Mouse (Mus musculus) lung, embryonic 16.5 days (tissue): Measurements from ENCODE around the gene Sirt7. TPM values are rescaled to one million over a fixed set of nuclear protein-coding genes. Genes with fewer than 3 reads are reported as not detected.

Source experiments
- ATAC-seq: fragments of 200-750 bp; cut with Nextera tagmentation; 2 replicates; pipeline ENCODE4 v1.8.0; 2017; ENCODE audit warnings: low read depth, mild to moderate bottlenecking, moderate library complexity
- H3K27ac ChIP-seq: fragments of 300-500 bp; sonication (generic); 2 replicates; pipeline ENCODE4 v1.5.1; 2014; ENCODE audit warnings: mild to moderate bottlenecking, control low read depth, low read length
- H3K27me3 ChIP-seq: fragments of 300-500 bp; sonication (generic); 2 replicates; pipeline ENCODE4 v1.6.1; 2014; ENCODE audit warnings: low read depth, low read length, mixed read lengths; ENCODE audit not compliant: control insufficient read depth, insufficient read depth
- H3K36me3 ChIP-seq: fragments of 300-500 bp; sonication (generic); 2 replicates; pipeline ENCODE4 v1.6.1; 2014; ENCODE audit warnings: low read length; ENCODE audit not compliant: control insufficient read depth, insufficient read depth
- H3K4me1 ChIP-seq: fragments of 300-500 bp; sonication (generic); replicated peaks from 2 replicates; pipeline ENCODE4 v1.6.1; 2014; ENCODE audit warnings: low read length, mixed read lengths; ENCODE audit not compliant: control insufficient read depth, insufficient read depth
- H3K4me2 ChIP-seq: fragments of 300-500 bp; sonication (generic); 2 replicates; pipeline ENCODE4 v1.6.1; 2014; ENCODE audit warnings: low read depth, low read length, control low read depth
- H3K4me3 ChIP-seq: fragments of 300-500 bp; sonication (generic); 2 replicates; pipeline ENCODE4 v1.5.1; 2014; ENCODE audit warnings: mild to moderate bottlenecking, low read length, control low read depth
- H3K9ac ChIP-seq: fragments of 300-500 bp; sonication (generic); 2 replicates; pipeline ENCODE4 v1.6.1; 2014; ENCODE audit warnings: low read length, control low read depth
- H3K9me3 ChIP-seq: fragments of 300-500 bp; sonication (generic); 2 replicates; pipeline ENCODE4 v1.6.1; 2016; ENCODE audit warnings: low read length; ENCODE audit not compliant: control insufficient read depth
- WGBS: fragments of 180-500 bp; shearing (Covaris S2); extraction: QIAGEN DNeasy Blood & Tissue Kit; methylation state at CpG from one replicate; pipeline ENCODE4 v1.1.7; 2014; 5-methylcytosine and 5-hydroxymethylcytosine counted together
- polyA plus RNA-seq: library from polyadenylated mRNA; unstranded; fragments of >200 nt; fragmentation: Nextera tagmentation; extraction: Ambion mirVana; gene quantifications from 2 replicates; pipeline ENCODE4 v1.2.1, GENCODE M21; 2015

Gene Sirt7
- polyA plus RNA-seq, 1 experiment from 2014 or later = 32.5 TPM

DNA sequence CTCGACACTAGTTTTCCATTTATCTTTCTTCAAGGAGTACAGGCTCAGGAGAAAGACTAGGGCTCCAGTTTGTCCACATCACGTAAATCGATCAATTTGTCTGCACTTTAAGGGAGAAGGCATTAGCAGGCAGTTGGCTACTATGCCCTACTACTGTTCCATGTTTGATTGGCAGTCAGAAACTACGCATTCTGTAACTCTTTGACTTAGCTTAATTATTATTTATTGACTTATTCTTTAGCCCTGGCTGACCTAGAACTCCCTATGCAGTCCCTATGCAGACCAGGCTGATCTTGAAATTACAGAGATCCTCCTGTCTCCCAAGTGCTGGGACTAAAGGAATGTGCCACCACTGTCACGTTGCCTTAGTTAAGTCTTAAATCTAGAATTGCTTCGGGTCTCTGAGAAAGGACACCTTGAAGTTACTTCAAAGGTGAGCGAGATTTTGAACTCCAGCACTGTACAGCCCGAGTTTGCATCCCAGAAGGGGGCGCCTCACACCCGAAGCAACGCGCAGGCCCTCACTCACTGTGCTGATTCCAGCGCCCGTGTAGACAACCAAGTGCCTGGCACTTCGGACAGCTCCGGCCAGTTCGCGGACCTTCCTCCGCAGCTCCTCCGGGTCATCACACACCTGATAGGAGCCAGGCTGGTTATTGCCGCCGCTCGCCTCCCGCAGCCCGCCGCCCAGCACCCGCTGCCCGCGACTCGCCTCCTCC lies 920 bp downstream of the Sirt7 start:
- Histone ChIP-seq H3K27me3 (no peaks in the 10 kb centered on the region), H3K4me2 (peak overlapping the region; percentile 85), H3K9ac (peak overlapping the region; percentile 77), H3K9me3 (no peaks in the 10 kb centered on the region), H3K27ac (peak overlapping the region; percentile 84), H3K36me3 (peaks cover 31% of the 10 kb centered on the region), H3K4me1 (peaks cover 14% of the 10 kb centered on the region), H3K4me3 (peak overlapping the region; percentile 99)
- ATAC-seq = peak; percentile 82
- 11% methylated on average over 30 of the region's 30 CpGs for WGBS

GRCm38 (mm10) chr11:120622805-120623204 lies 2.2 kb downstream of the Sirt7 start:
- no peak overlapping the region for H3K9ac ChIP-seq
- WGBS = 89% methylated on average over 6 of the region's 6 CpGs
- no peaks in the 10 kb centered on the region for H3K9me3 ChIP-seq
- H3K27ac ChIP-seq = no peak overlapping the region
- no peak overlapping the region for H3K4me2 ChIP-seq
- no peak for ATAC-seq
- H3K36me3 ChIP-seq = peaks cover 24% of the 10 kb centered on the region
- H3K4me3 ChIP-seq = no peak overlapping the region
- peaks cover 14% of the 10 kb centered on the region for H3K4me1 ChIP-seq
- H3K27me3 ChIP-seq = no peaks in the 10 kb centered on the region

GRCm38 (mm10) chr11:120620195-120620594 lies 4.8 kb downstream of the Sirt7 start:
- no peak overlapping the region for H3K4me3 ChIP-seq
- no peak overlapping the region for H3K27ac ChIP-seq
- H3K36me3 ChIP-seq = peaks cover 20% of the 10 kb centered on the region
- H3K4me1 ChIP-seq = peaks cover 18% of the 10 kb centered on the region
- WGBS = 95% methylated on average over 14 of the region's 14 CpGs
- H3K9ac ChIP-seq = no peak overlapping the region
- ATAC-seq = no peak
- no peaks in the 10 kb centered on the region for H3K27me3 ChIP-seq
- no peaks in the 10 kb centered on the region for H3K9me3 ChIP-seq
- H3K4me2 ChIP-seq = no peak overlapping the region

- Histone ChIP-seq H3K4me1 (peaks cover 10% of the 10 kb centered on the region), H3K9ac (no peak overlapping the region), H3K4me3 (no peak overlapping the region), H3K9me3 (no peaks in the 10 kb centered on the region), H3K27me3 (no peaks in the 10 kb centered on the region), H3K36me3 (peaks cover 24% of the 10 kb centered on the region), H3K4me2 (no peak overlapping the region), H3K27ac (no peak overlapping the region)
- ATAC-seq = no peak
- 88% methylated on average over 25 of the region's 25 CpGs for WGBS
Measured at GRCm38 (mm10) chr11:120618619-120619535, 6.2 kb downstream of the Sirt7 start.

DNA sequence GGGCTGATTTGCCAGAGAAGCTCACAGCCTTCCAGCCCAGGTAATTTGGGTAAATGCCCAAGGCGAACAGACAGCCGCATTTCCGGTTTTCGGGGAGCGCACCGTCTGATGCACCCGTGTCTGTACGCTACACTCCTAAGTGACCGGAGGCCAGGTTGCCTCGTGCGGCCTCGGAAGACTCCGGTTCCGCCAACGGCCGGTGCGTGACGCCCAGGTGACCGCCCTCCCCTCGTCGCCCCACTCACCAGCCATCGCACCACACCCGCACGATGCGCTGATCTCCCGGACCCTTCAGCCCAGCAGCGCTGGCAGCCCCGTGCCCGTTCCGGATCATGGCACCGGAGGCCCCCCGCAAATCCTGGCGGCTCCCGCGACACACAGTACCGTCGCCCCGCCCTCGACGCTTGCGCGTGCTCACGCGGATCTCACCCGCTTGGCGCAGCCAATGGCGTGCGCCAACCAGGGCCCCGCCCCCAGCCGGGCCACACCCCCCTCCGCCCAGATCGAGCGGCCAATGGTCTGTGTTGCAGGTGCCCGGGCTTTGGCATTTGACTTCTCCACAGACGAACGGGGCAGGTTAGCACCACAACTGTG lies 7.4 kb downstream of the Sirt7 start, which contains the start of gene Pcyt2:
Gene Pcyt2, minus strand, starts transcription at position 418 of the 594 bp plus-strand sequence.
- Histone ChIP-seq H3K27ac (no peak within 1 kb of the TSS), H3K9me3 (no peaks in the 10 kb centered on the region), H3K4me2 (peak within 1 kb of the TSS; percentile 69), H3K4me3 (peak within 1 kb of the TSS; percentile 85), H3K36me3 (peaks cover 20% of the 10 kb centered on the region), H3K27me3 (no peaks in the 10 kb centered on the region), H3K9ac (peak within 1 kb of the TSS; percentile 83), H3K4me1 (peaks cover 8% of the 10 kb centered on the region)
- peak; percentile 96 for ATAC-seq
- WGBS = under 1% methylated on average over 54 of the region's 56 CpGs

DNA sequence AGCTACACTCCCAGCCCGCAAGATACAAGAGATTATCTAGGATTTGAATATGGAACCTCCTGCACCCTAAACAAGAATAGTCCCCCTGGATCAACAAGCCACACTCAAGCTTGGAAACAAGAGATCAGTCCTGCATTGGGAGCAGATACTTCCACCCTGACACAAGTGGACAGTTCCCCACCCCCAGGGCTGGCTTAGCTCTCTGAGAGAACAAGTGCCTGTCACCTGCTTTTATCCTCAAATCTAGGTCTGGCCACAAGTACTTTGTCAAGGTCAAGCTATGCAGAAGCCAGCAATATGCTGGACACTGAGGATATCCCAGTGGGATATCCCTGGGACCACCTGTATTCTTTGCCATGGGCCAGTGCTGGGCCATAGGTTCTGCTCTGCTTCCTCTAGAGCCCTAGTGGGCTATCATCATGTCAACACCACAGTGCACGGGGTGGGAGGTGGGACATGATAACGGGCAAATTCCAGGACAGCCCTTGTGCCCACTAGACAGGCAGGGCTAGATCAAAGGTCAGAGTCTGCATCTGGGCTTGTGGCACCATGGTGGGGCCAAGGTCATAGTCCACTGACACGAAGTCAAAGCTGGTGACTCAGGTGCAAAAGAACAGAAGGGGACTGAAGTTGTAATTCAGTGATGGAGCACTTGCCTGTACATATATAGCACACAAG lies 8.3 kb downstream of the Sirt7 start:
- WGBS = 36% methylated on average over 4 of the region's 4 CpGs
- Histone ChIP-seq H3K36me3 (peaks cover 19% of the 10 kb centered on the region), H3K4me3 (peak overlapping the region; percentile 85), H3K4me2 (peak overlapping the region; percentile 69), H3K27me3 (no peaks in the 10 kb centered on the region), H3K9ac (peak overlapping the region; percentile 83), H3K4me1 (peaks cover 8% of the 10 kb centered on the region), H3K27ac (no peak overlapping the region), H3K9me3 (no peaks in the 10 kb centered on the region)
- no peak for ATAC-seq

- no peak overlapping the region for H3K9ac ChIP-seq
- WGBS = 89% methylated on average over 11 of the region's 11 CpGs
- H3K9me3 ChIP-seq = no peaks in the 10 kb centered on the region
- peaks cover 23% of the 10 kb centered on the region for H3K36me3 ChIP-seq
- peaks cover 8% of the 10 kb centered on the region for H3K4me1 ChIP-seq
- no peak overlapping the region for H3K4me3 ChIP-seq
- ATAC-seq = no peak
- no peak overlapping the region for H3K4me2 ChIP-seq
- H3K27me3 ChIP-seq = no peaks in the 10 kb centered on the region
- H3K27ac ChIP-seq = no peak overlapping the region
Measured at GRCm38 (mm10) chr11:120615606-120616203, 9.3 kb downstream of the Sirt7 start.

DNA sequence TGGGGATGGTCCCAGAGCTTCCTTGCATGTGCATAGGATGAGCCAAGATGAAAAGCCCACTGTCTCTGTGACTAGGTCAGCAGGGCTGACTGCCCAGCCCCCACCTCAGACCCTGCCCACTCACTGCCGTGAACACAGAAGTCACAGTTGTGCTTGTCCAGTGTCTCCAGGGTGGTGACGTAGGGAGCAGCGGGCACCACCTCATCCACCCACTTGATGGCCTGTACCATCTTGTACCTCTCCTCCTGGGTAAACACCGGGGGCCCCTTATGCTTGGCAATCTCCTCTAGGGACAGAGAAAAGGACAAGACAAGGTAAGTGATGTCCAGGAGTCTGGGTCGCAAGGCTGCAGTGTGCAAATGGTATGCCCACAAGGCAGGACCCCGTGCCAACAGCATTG lies 9.9 kb downstream of the Sirt7 start:
- WGBS = 86% methylated on average over 6 of the region's 6 CpGs

More for the DNA sequence above, 9.9 kb downstream of the Sirt7 start:
- H3K4me2 ChIP-seq = no peak overlapping the region
- H3K27me3 ChIP-seq = no peaks in the 10 kb centered on the region
- H3K4me1 ChIP-seq = peaks cover 8% of the 10 kb centered on the region
- no peak for ATAC-seq
- no peak overlapping the region for H3K27ac ChIP-seq
- H3K36me3 ChIP-seq = peaks cover 22% of the 10 kb centered on the region
- H3K9me3 ChIP-seq = no peaks in the 10 kb centered on the region
- H3K9ac ChIP-seq = no peak overlapping the region
- H3K4me3 ChIP-seq = no peak overlapping the region
